In genomic region chr11:50226406-50226805, GRCm38 (mm10) we compare ENCODE assay signal across 8 mouse cellular contexts. TPM values are rescaled to one million over a fixed set of nuclear protein-coding genes. Genes with fewer than 3 reads are reported as not detected.
DNase-seq lines count a peak whose midpoint lies in the region; ATAC-seq and TF ChIP-seq lines count a peak whose summit lies in the region.

No protein-coding gene starts in this region.

- in situ Hi-C loops in ES-E14 (cut with MboI; ENCODE audit: low sequenced_read_pairs in 2 of 2, unreplicated experiment in 2 of 2) = no loop called here

- H3K36me3 ChIP-seq in heart, embryonic 12.5 days = peaks cover 8% of the 10 kb centered on the region; the same call in 1 of the 2 replicates
- H3K36me3 ChIP-seq in ES-E14 (ENCODE audit: control insufficient read depth, insufficient read depth, low read length, poor library complexity, severe bottlenecking) = no peaks in the 10 kb centered on the region
- H3K36me3 ChIP-seq in forebrain, postnatal 0 days (ENCODE audit: insufficient read depth) = peaks cover 7% of the 10 kb centered on the region; the same call in 1 of the 2 replicates
- peaks cover 10% of the 10 kb centered on the region for H3K36me3 ChIP-seq in liver, postnatal 0 days (replicated peaks; ENCODE audit: insufficient read depth, low read length)

- ATAC-seq in heart, embryonic 12.5 days (ENCODE audit: insufficient number of reproducible peaks, low FRiP score) = no peak
- no peak for ATAC-seq in forebrain, postnatal 0 days
- ATAC-seq in liver, postnatal 0 days = no peak

- H3K4me3 ChIP-seq in heart, embryonic 12.5 days = peak overlapping the region; percentile 95
- peak overlapping the region; percentile 78 to 89; a peak in 3 of 4 replicates for H3K4me3 ChIP-seq in ES-E14 (ENCODE audit: insufficient read depth in 1 of 2, low read depth in 1 of 2, low read length in 2 of 2, poor library complexity in 1 of 2, severe bottlenecking in 1 of 2)
- H3K4me3 ChIP-seq in forebrain, postnatal 0 days (ENCODE audit: low read depth, low read length) = peak overlapping the region; percentile 98
- peak overlapping the region; percentile 78 for H3K4me3 ChIP-seq in liver, postnatal 0 days (ENCODE audit: low read depth, low read length)

- peak overlapping the region; percentile 75 for H3K27ac ChIP-seq in heart, embryonic 12.5 days (ENCODE audit: poor library complexity, severe bottlenecking)
- H3K27ac ChIP-seq in ES-E14 (ENCODE audit: insufficient read depth, low read depth, low read length, poor library complexity, severe bottlenecking) = no peak overlapping the region
- H3K27ac ChIP-seq in forebrain, postnatal 0 days (ENCODE audit: low read depth, low read length) = no peak overlapping the region; the same call in 1 of the 2 replicates
- H3K27ac ChIP-seq in liver, postnatal 0 days (ENCODE audit: low read depth) = peak overlapping the region; percentile 94

- intact Hi-C loops in left cerebral cortex, postnatal 14 days (cut with DNase I) = no loop called here

- peaks cover 24% of the 10 kb centered on the region for H3K27me3 ChIP-seq in heart, embryonic 12.5 days (replicated peaks)
- H3K27me3 ChIP-seq in forebrain, postnatal 0 days (ENCODE audit: insufficient read depth, low read length) = no peaks in the 10 kb centered on the region
- H3K27me3 ChIP-seq in liver, postnatal 0 days (ENCODE audit: insufficient read depth, low read length) = no peaks in the 10 kb centered on the region

- no peak for DNase-seq in heart, postnatal 4 days
- no peak for DNase-seq in ES-E14 (ENCODE audit: low read depth, low spot score)
- DNase-seq in forebrain, postnatal 0 days = no peak
- DNase-seq in liver, postnatal 0 days = no peak
- no peak for DNase-seq in spleen, adult 12 weeks (ENCODE audit: low spot score)
- no peak for DNase-seq in right cerebral cortex, postnatal 14 days
- no peak for DNase-seq in left cerebral cortex, postnatal 14 days (ENCODE audit: low spot score in 2 of 2)

- TF ChIP-seq CTCF in forebrain, postnatal 0 days (IDR thresholded peaks at IDR 0.05; ENCODE audit: low read depth) = no peak
- TF ChIP-seq CTCF in liver, postnatal 0 days (IDR thresholded peaks at IDR 0.05; ENCODE audit: low read depth) = no peak

- H3K9me3 ChIP-seq in heart, embryonic 12.5 days (replicated peaks) = no peaks in the 10 kb centered on the region
- no peaks in the 10 kb centered on the region for H3K9me3 ChIP-seq in ES-E14 (ENCODE audit: control insufficient read depth, insufficient read depth, low read depth, low read length)
- H3K9me3 ChIP-seq in forebrain, postnatal 0 days (ENCODE audit: low read length) = no peaks in the 10 kb centered on the region
- H3K9me3 ChIP-seq in liver, postnatal 0 days (ENCODE audit: low read length) = no peaks in the 10 kb centered on the region

- H3K4me2 ChIP-seq in heart, embryonic 12.5 days = peak overlapping the region; percentile 94
- peak overlapping the region; percentile 94 for H3K4me2 ChIP-seq in forebrain, postnatal 0 days (ENCODE audit: low read depth)
- H3K4me2 ChIP-seq in liver, postnatal 0 days (ENCODE audit: low read depth, low read length) = peak overlapping the region; percentile 80

- 37% methylated on average over 2 of the region's 2 CpGs for WGBS in heart, embryonic 12.5 days
- WGBS in forebrain, postnatal 0 days = 42% methylated on average over 2 of the region's 2 CpGs
- WGBS in liver, postnatal 0 days (ENCODE audit: insufficient replicate concordance) = 35% methylated on average over 2 of the region's 2 CpGs

- no peak for TF ChIP-seq EP300 in liver, postnatal 0 days (IDR thresholded peaks at IDR 0.05; ENCODE audit: low read depth)

- H3K4me1 ChIP-seq in heart, embryonic 12.5 days (replicated peaks) = peaks cover 31% of the 10 kb centered on the region
- peaks cover 0 to 20% of the 10 kb centered on the region in 2 experiments; a peak in 2 of 4 replicates for H3K4me1 ChIP-seq in ES-E14 (ENCODE audit: control insufficient read depth in 2 of 2, insufficient read depth in 2 of 2, low read length in 2 of 2, poor library complexity in 1 of 2)
- H3K4me1 ChIP-seq in forebrain, postnatal 0 days (ENCODE audit: insufficient read depth) = peaks cover 21% of the 10 kb centered on the region
- peaks cover 37% of the 10 kb centered on the region for H3K4me1 ChIP-seq in liver, postnatal 0 days (ENCODE audit: insufficient read depth)

- H3K9ac ChIP-seq in heart, embryonic 12.5 days = peak overlapping the region; percentile 98
- H3K9ac ChIP-seq in ES-E14 (ENCODE audit: insufficient read depth, low read depth, low read length, poor library complexity, severe bottlenecking) = peak overlapping the region; percentile 15; the same call in 1 of the 2 replicates
- H3K9ac ChIP-seq in forebrain, postnatal 0 days = peak overlapping the region; percentile 97
- peak overlapping the region; percentile 98 for H3K9ac ChIP-seq in liver, postnatal 0 days (replicated peaks)

TF ChIP-seq in ES-E14, 5 proteins besides CTCF, POLR2A, EP300 and RAD21:
- TF ChIP-seq MAFK (IDR thresholded peaks at IDR 0.05; ENCODE audit: insufficient read depth, low read depth, low read length) = no peak
- no peak for TF ChIP-seq HCFC1 (IDR thresholded peaks at IDR 0.05; ENCODE audit: borderline replicate concordance, insufficient read depth, low read length)
- no peak for TF ChIP-seq ZNF384 (IDR thresholded peaks at IDR 0.05; ENCODE audit: low read depth, low read length)
- no peak for TF ChIP-seq ZC3H11A (IDR thresholded peaks at IDR 0.05; ENCODE audit: borderline replicate concordance, low read depth, low read length)
- TF ChIP-seq CHD2 (IDR thresholded peaks at IDR 0.05; ENCODE audit: low read depth, low read length) = no peak

RNA-seq across cellular contexts. Expression of gene Ltc4s, which starts 12.0 kb away (rescaled TPM):
- polyA plus RNA-seq in heart, embryonic 12.5 days (2016; fragmentation: Nextera tagmentation; extraction: Ambion mirVana) = 0.63 and 0.70 TPM in 2 replicates
- 1 to 10 TPM; 2.0 to 2.7 TPM for total RNA-seq in heart, postnatal 4 days (2021)
- total RNA-seq in ES-E14 (2012; rRNA removed) = 1.9 and 2.3 TPM in 2 replicates
- total RNA-seq in forebrain, postnatal 0 days (2014; rRNA removed) = 1.5 and 6.1 TPM in 2 replicates
- polyA plus RNA-seq in forebrain, postnatal 0 days (2015; fragmentation: Nextera tagmentation; extraction: Ambion mirVana) = 6.1 TPM in 2 replicates
- 0.68 and 0.89 TPM in 2 replicates for polyA plus RNA-seq in liver, postnatal 0 days (2015; fragmentation: Nextera tagmentation; extraction: Ambion mirVana)
- 10 to 100 TPM; 11.4 to 11.6 TPM for total RNA-seq in left cerebral cortex, postnatal 14 days (2021)

RNA-seq across cellular contexts. Expression of gene Mgat4b, which starts 15.7 kb away (rescaled TPM):
- 35.4 and 39.3 TPM in 2 replicates for polyA plus RNA-seq in heart, embryonic 12.5 days (2016; fragmentation: Nextera tagmentation; extraction: Ambion mirVana)
- 100 to 1,000 TPM; 117 to 120 TPM for total RNA-seq in heart, postnatal 4 days (2021)
- 22.6 and 28.1 TPM in 2 replicates for total RNA-seq in ES-E14 (2012; rRNA removed)
- 106 and 107 TPM in 2 replicates for total RNA-seq in forebrain, postnatal 0 days (2014; rRNA removed)
- 75.4 and 91.8 TPM in 2 replicates for polyA plus RNA-seq in forebrain, postnatal 0 days (2015; fragmentation: Nextera tagmentation; extraction: Ambion mirVana)
- polyA plus RNA-seq in liver, postnatal 0 days (2015; fragmentation: Nextera tagmentation; extraction: Ambion mirVana) = 17.2 and 18.6 TPM in 2 replicates
- 100 to 1,000 TPM in 1 of 2 experiments, 10 to 100 TPM in 1; 97.3 to 100 TPM for total RNA-seq in left cerebral cortex, postnatal 14 days (2021)

RNA-seq across cellular contexts. Expression of gene Sqstm1, which starts 15.8 kb away (rescaled TPM):
- polyA plus RNA-seq in heart, embryonic 12.5 days (2016; fragmentation: Nextera tagmentation; extraction: Ambion mirVana) = 209 and 210 TPM in 2 replicates
- 100 to 1,000 TPM; 178 to 180 TPM for total RNA-seq in heart, postnatal 4 days (2021)
- 140 and 234 TPM in 2 replicates for total RNA-seq in ES-E14 (2012; rRNA removed)
- total RNA-seq in forebrain, postnatal 0 days (2014; rRNA removed) = 303 and 330 TPM in 2 replicates
- polyA plus RNA-seq in forebrain, postnatal 0 days (2015; fragmentation: Nextera tagmentation; extraction: Ambion mirVana) = 413 and 423 TPM in 2 replicates
- 154 and 172 TPM in 2 replicates for polyA plus RNA-seq in liver, postnatal 0 days (2015; fragmentation: Nextera tagmentation; extraction: Ambion mirVana)
- total RNA-seq in left cerebral cortex, postnatal 14 days (2021) = 100 to 1,000 TPM; 394 to 430 TPM

RNA-seq across cellular contexts. Expression of gene Mrnip, which starts 52.2 kb away (rescaled TPM):
- polyA plus RNA-seq in heart, embryonic 12.5 days (2016; fragmentation: Nextera tagmentation; extraction: Ambion mirVana) = 10.1 and 11.6 TPM in 2 replicates
- 1 to 10 TPM; 7.7 to 8.0 TPM for total RNA-seq in heart, postnatal 4 days (2021)
- total RNA-seq in ES-E14 (2012; rRNA removed) = 13.0 and 14.6 TPM in 2 replicates
- 28.7 and 37.5 TPM in 2 replicates for total RNA-seq in forebrain, postnatal 0 days (2014; rRNA removed)
- polyA plus RNA-seq in forebrain, postnatal 0 days (2015; fragmentation: Nextera tagmentation; extraction: Ambion mirVana) = 29.4 and 32.2 TPM in 2 replicates
- polyA plus RNA-seq in liver, postnatal 0 days (2015; fragmentation: Nextera tagmentation; extraction: Ambion mirVana) = 5.0 and 5.1 TPM in 2 replicates
- total RNA-seq in left cerebral cortex, postnatal 14 days (2021) = 10 to 100 TPM; 15.1 to 18.1 TPM

Comparison
In these comparisons a context has a peak if more than half of its experiments do, and no peak if none do; other contexts are left out.
1. H3K27ac ChIP-seq: peak in heart, embryonic 12.5 days (single experiment) and liver, postnatal 0 days (single experiment); none in ES-E14 (single experiment) and forebrain, postnatal 0 days (single experiment).
2. H3K9ac ChIP-seq: peak in every context shown above with its lines; median percentile 98 in heart, embryonic 12.5 days; 98 in liver, postnatal 0 days; 97 in forebrain, postnatal 0 days; 15 in ES-E14.
3. Peak in every context shown above with its lines, with median percentiles within 50 percentile points of each other: H3K4me2 ChIP-seq and H3K4me3 ChIP-seq.